Mouse (Mus musculus) heart, embryonic 10.5 days (tissue): ENCODE measurements around the gene Tcf15. TPM values are rescaled to one million over a fixed set of nuclear protein-coding genes. Genes with fewer than 3 reads are reported as not detected.

ENCODE experiments used
- DNase-seq: peaks from one replicate; pipeline ENCODE4 v3.0.0-alpha.2; 2017; ENCODE audit warnings: low spot score
- H3K27ac ChIP-seq: fragments of 300-500 bp; sonication (generic); 2 replicates; pipeline ENCODE4 v1.5.1; 2016; ENCODE audit warnings: mild to moderate bottlenecking
- H3K27me3 ChIP-seq: fragments of 300-500 bp; sonication (generic); 2 replicates; pipeline ENCODE4 v1.6.1; 2016; ENCODE audit warnings: mild to moderate bottlenecking; ENCODE audit not compliant: poor library complexity, insufficient read depth, severe bottlenecking
- H3K36me3 ChIP-seq: fragments of 300-500 bp; sonication (generic); 2 replicates; pipeline ENCODE4 v1.6.1; 2016; ENCODE audit warnings: mild to moderate bottlenecking, moderate library complexity
- H3K4me1 ChIP-seq: fragments of 300-500 bp; sonication (generic); 2 replicates; pipeline ENCODE4 v1.6.1; 2016; ENCODE audit warnings: mild to moderate bottlenecking
- H3K4me3 ChIP-seq: fragments of 300-500 bp; sonication (generic); 2 replicates; pipeline ENCODE4 v1.5.1; 2016; ENCODE audit warnings: mild to moderate bottlenecking, moderate library complexity
- H3K9me3 ChIP-seq: fragments of 300-500 bp; sonication (generic); 2 replicates; pipeline ENCODE4 v1.6.1; 2016; ENCODE audit warnings: mild to moderate bottlenecking, moderate library complexity
- WGBS: fragments of 180-500 bp; shearing (Covaris S2); methylation state at CpG from one replicate; pipeline ENCODE4 v1.1.7; 2016; 5-methylcytosine and 5-hydroxymethylcytosine counted together
- polyA plus RNA-seq: library from polyadenylated mRNA; unstranded; fragments of >200 nt; fragmentation: Nextera tagmentation; extraction: Ambion mirVana; gene quantifications from 2 replicates; pipeline ENCODE4 v1.2.1, GENCODE M21; 2016

Tcf15 gene
- polyA plus RNA-seq, 1 experiment from 2014 or later = 7.2 TPM

GRCm38 (mm10) chr2:152187132-152187531 is 43.8 kb downstream of the Tcf15 start:
- H3K36me3 ChIP-seq = no peaks in the 10 kb centered on the region
- WGBS = 79% methylated on average over 5 of the region's 5 CpGs
- peaks cover 19% of the 10 kb centered on the region for H3K4me1 ChIP-seq
- DNase-seq = no peak
- no peak overlapping the region for H3K27ac ChIP-seq
- H3K27me3 ChIP-seq = no peaks in the 10 kb centered on the region
- H3K9me3 ChIP-seq = no peaks in the 10 kb centered on the region
- H3K4me3 ChIP-seq = no peak overlapping the region

- Histone ChIP-seq H3K9me3 (no peaks in the 10 kb centered on the region), H3K4me3 (no peak overlapping the region), H3K4me1 (peaks cover 19% of the 10 kb centered on the region), H3K27ac (peak overlapping the region; percentile 47), H3K27me3 (no peaks in the 10 kb centered on the region), H3K36me3 (no peaks in the 10 kb centered on the region)
- 49% methylated on average over 7 of the region's 7 CpGs for WGBS
- no peak for DNase-seq
These were observed 45.9 kb downstream of the Tcf15 start for GRCm38 (mm10) chr2:152189213-152189612.

GRCm38 (mm10) chr2:152189640-152190039 is 46.3 kb downstream of the Tcf15 start:
- H3K4me1 ChIP-seq = peaks cover 19% of the 10 kb centered on the region
- no peaks in the 10 kb centered on the region for H3K9me3 ChIP-seq
- H3K27me3 ChIP-seq = no peaks in the 10 kb centered on the region
- no peak for DNase-seq
- H3K36me3 ChIP-seq = no peaks in the 10 kb centered on the region
- peak overlapping the region; percentile 35; the same call in 1 of the 2 replicates for H3K4me3 ChIP-seq
- WGBS = 32% methylated on average over 9 of the region's 9 CpGs
- H3K27ac ChIP-seq = peak overlapping the region; percentile 47

GRCm38 (mm10) chr2:152190161-152190560 is 46.8 kb downstream of the Tcf15 start:
- WGBS = 66% methylated on average over 7 of the region's 7 CpGs
- H3K27me3 ChIP-seq = peaks cover 2% of the 10 kb centered on the region; the same call in 1 of the 2 replicates
- H3K4me3 ChIP-seq = no peak overlapping the region
- H3K9me3 ChIP-seq = no peaks in the 10 kb centered on the region
- peak overlapping the region; percentile 47 for H3K27ac ChIP-seq
- no peak for DNase-seq
- no peaks in the 10 kb centered on the region for H3K36me3 ChIP-seq
- peaks cover 19% of the 10 kb centered on the region for H3K4me1 ChIP-seq

GRCm38 (mm10) chr2:152192591-152193345 is 49.4 kb downstream of the Tcf15 start:
- whole genome bisulfite sequencing = 75% methylated on average over 13 of the region's 13 CpGs
- Histone ChIP-seq H3K36me3 (no peaks in the 10 kb centered on the region), H3K4me3 (no peak overlapping the region), H3K4me1 (peaks cover 19% of the 10 kb centered on the region), H3K27me3 (peaks cover 5% of the 10 kb centered on the region; the same call in 1 of the 2 replicates), H3K9me3 (no peaks in the 10 kb centered on the region), H3K27ac (no peak overlapping the region)
- DNase-seq = no peak

GRCm38 (mm10) chr2:152193346-152193710 is 50.0 kb downstream of the Tcf15 start:
- Histone ChIP-seq H3K4me3 (no peak overlapping the region), H3K36me3 (no peaks in the 10 kb centered on the region), H3K27me3 (peaks cover 5% of the 10 kb centered on the region; the same call in 1 of the 2 replicates), H3K4me1 (peaks cover 19% of the 10 kb centered on the region), H3K9me3 (no peaks in the 10 kb centered on the region), H3K27ac (no peak overlapping the region)
- DNase-seq = no peak
- WGBS = 65% methylated on average over 7 of the region's 7 CpGs

- Histone ChIP-seq H3K4me1 (peaks cover 10% of the 10 kb centered on the region), H3K27ac (no peak overlapping the region), H3K4me3 (no peak overlapping the region), H3K36me3 (no peaks in the 10 kb centered on the region), H3K27me3 (peaks cover 5% of the 10 kb centered on the region; the same call in 1 of the 2 replicates), H3K9me3 (no peaks in the 10 kb centered on the region)
- DNase-seq = no peak
- WGBS = 88% methylated on average over 2 of the region's 2 CpGs
These were observed 51.2 kb downstream of the Tcf15 start for GRCm38 (mm10) chr2:152194586-152194985.

GRCm38 (mm10) chr2:152196896-152197295 is 53.5 kb downstream of the Tcf15 start:
- no peak overlapping the region for H3K27ac ChIP-seq
- 44% methylated on average over 3 of the region's 3 CpGs for WGBS
- no peak for DNase-seq
- H3K4me1 ChIP-seq = no peaks in the 10 kb centered on the region
- H3K36me3 ChIP-seq = no peaks in the 10 kb centered on the region
- H3K9me3 ChIP-seq = no peaks in the 10 kb centered on the region
- peaks cover 5% of the 10 kb centered on the region; the same call in 1 of the 2 replicates for H3K27me3 ChIP-seq
- no peak overlapping the region for H3K4me3 ChIP-seq

- no peak overlapping the region for H3K4me3 ChIP-seq
- no peaks in the 10 kb centered on the region for H3K9me3 ChIP-seq
- H3K4me1 ChIP-seq = no peaks in the 10 kb centered on the region
- no peaks in the 10 kb centered on the region for H3K36me3 ChIP-seq
- H3K27ac ChIP-seq = no peak overlapping the region
- peak; percentile 84 for DNase-seq
- H3K27me3 ChIP-seq = peaks cover 5% of the 10 kb centered on the region; the same call in 1 of the 2 replicates
- 45% methylated on average over 10 of the region's 10 CpGs for WGBS
These were observed 53.9 kb downstream of the Tcf15 start for GRCm38 (mm10) chr2:152197301-152197712.

Other genes starting within 250 kb of the Tcf15 start
- gene Angpt4, start 232.4 kb upstream of the Tcf15 start, polyA plus RNA-seq = 0.48 and 1.1 TPM in 2 replicates
- gene Fam110a, start 163.3 kb upstream of the Tcf15 start, polyA plus RNA-seq = 11.4 and 16.3 TPM in 2 replicates
- 1.2 and 1.3 TPM in 2 replicates for gene Slc52a3, start 147.1 kb upstream of the Tcf15 start, polyA plus RNA-seq
- not detected in 2 replicates for gene Scrt2, start 62.0 kb upstream of the Tcf15 start, polyA plus RNA-seq
- gene Srxn1, start 38.0 kb upstream of the Tcf15 start, polyA plus RNA-seq = 8.1 and 9.1 TPM in 2 replicates
- gene Csnk2a1, start 83.3 kb downstream of the Tcf15 start, polyA plus RNA-seq = 64.0 and 67.0 TPM in 2 replicates
- 29.6 and 34.6 TPM in 2 replicates for gene Tbc1d20, start 150.3 kb downstream of the Tcf15 start, polyA plus RNA-seq
- gene Rbck1, start 189.1 kb downstream of the Tcf15 start, polyA plus RNA-seq = 88.0 and 89.3 TPM in 2 replicates
- gene Trib3, start 200.5 kb downstream of the Tcf15 start, polyA plus RNA-seq = 5.1 and 5.3 TPM in 2 replicates
- 3.1 and 3.3 TPM in 2 replicates for gene Nrsn2, start 233.1 kb downstream of the Tcf15 start, polyA plus RNA-seq